Mouse (Mus musculus) layer of hippocampus, postnatal 36 days (tissue): ENCODE data around the gene Junb. TPM values are rescaled to one million over a fixed set of nuclear protein-coding genes. Genes with fewer than 3 reads are reported as not detected.

ENCODE experiments used
- DNase-seq, 2 experiments: peaks; one replicate each; pipeline ENCODE4 v3.0.0; 2022
- total RNA-seq, 2 experiments: library from RNA; stranded (reverse); gene quantifications; 2 replicates each; pipeline ENCODE4 v1.2.3; 2021

Junb gene
- total RNA-seq, result 10 to 100 TPM; 59.9 to 73.6 TPM

GRCm38 (mm10) chr8:84978248-84978940, at the start of gene Junb:
Gene Junb, minus strand, starts transcription at chr8:84978718.
- DNase-seq, result peak; percentile 95 to 97

DNA sequence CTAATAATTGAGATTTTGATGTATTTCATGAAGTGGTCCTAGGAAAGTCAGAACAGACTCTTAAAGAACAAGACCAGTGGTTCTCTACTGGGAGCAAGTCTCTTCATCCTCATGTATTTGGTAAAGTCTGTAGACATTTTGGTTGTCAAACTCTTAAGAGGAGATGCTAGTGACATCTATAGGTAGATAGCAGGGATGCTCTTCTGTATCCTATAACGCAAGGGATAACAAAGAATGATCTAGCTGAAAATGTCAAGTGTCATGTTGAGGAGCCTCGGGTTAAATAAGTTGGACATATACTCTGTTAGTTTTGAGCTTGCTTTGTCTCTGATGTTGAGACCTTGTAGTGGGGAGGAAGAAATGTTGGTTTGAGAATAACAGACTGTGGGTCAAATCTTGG, 49.4 kb upstream of the Junb start:
- DNase-seq, result no peak

- DNase-seq, result no peak
These were observed 49.0 kb upstream of the Junb start for GRCm38 (mm10) chr8:85027516-85027855.

DNA sequence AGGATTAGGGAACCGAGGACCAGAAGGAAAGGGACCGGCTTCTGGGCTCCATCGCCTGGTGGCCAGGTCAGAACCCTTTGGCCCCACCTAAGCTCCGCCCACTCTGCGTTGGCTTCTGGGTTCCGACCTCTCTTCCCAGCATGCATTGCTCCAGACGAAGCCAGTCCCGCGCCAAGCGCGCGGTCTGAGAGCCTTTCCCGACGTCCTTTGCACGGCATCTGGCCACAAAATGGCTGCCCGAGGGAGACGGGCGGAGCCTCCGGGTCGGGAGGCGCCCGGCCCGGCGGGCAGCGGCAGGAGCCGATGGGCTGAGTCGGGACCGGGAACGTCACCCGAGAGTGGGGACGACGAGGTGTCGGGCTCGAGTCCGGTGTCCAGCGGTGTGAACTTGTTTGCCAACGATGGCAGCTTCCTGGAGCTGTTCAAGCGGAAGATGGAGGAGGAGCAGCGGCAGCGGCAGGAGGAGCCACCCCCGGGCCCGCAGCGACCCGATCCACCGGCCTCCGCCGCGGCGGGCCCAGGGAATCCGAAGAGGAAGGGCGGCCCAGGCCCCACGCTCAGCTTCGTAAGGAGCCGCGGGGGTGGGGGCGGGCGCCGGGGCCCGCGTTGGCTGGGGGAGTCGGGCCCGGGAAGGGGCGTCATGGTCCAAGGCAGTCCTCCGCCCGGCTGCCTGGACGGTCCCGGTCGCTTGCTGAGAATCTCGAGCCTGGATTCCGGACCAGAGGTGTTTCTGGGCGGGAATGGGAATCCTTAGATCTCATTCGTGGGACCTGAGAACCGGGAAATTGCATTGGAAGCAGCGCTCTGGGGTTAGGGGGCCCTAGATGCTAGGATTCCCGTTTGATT, 48.4 kb upstream of the Junb start, which contains the start of gene Trir:
Gene Trir, plus strand, starts transcription at position 154 of the 846 bp plus-strand sequence.
- peak; percentile 96 to 97 for DNase-seq

DNA sequence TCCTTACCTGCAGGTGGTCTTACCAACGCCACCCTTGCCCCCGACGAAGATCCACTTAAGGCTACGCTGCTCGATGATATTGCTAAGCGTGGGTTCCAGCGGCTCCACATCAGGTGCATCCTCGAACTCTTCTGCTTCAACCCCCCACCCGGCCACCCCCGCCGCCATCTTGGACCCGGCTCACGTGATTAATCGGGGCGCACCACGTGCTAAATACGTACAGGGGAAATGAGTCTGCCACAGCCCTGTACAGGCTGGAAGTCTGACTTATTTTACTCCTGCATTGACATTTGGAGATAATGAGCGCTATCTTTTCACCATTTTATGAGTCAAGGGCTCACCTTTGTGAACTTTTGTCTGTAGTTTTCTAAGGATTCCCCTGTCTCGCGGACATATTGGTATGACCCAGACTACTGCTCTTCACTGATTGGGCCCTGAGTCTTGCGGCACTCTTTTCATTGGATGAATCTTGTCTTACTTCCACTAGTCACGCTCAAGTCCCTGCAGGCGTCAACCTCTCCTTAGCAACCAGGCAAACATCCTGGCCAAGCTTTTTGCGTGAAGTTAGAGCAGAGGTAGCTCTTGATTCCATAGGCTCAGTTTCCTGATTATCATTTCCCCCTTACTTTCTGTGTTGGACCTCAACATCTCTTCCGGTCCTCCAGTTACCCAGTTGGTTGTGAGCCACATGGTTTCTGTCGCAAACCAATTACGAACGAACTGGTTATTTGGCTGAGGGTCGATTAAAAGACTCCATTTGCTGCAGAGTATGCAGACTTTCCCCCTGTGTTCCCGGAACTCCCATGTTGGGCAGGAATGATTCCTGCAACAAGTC, 46.8 kb upstream of the Junb start, which contains the start of gene Asna1:
Gene Asna1, minus strand, starts transcription at position 184 of the 835 bp plus-strand sequence.
- peak; percentile 79 to 80 for DNase-seq

DNA sequence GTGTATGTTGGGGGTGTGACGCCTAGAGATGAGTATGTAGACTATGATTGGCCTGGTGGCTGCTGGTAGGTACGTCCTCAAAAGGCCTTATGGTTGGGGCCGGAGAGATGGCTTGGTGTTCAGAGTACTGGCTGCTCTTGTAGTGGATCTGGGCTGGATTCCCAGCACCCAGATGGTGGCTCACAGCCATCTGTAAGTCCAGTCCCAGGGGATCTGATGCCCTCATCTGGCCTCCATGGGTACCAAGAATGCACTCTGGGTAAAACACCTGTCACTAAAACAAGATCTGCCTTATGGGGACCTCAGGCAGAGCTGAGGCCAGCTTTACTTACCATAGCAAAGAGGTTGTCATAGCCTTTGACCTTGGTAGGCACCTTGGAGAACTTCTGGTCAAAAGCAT, 45.3 kb upstream of the Junb start:
- no peak for DNase-seq

DNA sequence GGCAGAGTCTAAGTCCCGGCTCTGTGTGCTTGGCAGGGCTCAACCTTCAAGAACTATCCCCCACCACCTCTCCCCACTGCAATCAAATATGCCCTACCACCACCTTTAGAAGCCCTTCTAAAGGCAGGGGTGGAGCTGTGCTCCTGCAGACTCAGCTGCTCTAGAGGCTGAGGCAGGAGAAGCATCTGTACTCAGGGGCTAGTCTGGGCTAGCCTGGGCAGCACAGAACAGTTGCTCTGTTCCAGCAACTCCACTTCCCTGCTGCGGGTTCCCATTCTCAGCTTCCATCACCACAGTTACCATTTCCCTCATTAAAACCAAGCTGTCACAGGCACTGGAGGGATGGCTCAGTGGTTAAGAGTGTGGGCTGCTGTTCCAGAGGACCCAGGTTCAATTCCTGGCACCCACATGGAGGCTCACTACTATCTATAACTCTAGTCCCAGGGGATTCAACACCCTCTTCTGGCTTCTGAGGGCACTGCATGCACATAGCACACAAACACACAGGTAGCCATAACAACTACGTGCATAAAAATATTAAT, 43.1 kb upstream of the Junb start:
- DNase-seq, result no peak

DNA sequence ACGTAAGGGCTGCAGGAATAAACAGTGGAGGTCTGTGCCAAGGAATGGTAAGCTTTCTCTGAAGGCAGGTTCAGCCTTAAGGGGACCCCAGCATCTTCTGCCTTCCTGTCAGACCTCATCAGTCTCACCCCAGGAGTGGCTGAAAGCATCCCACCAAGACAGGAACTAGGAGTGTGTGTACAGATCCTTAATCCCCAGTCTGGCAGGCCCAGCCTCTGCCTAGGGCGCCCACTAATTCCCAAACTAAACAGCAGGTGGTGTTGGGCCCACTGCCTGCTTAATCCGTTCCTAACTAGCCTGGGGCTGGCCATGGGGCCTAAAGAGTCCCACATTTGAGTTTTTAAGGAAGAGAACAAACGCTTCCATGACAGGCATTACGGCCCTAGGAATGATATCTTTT, 38.7 kb upstream of the Junb start:
- DNase-seq, result no peak

GRCm38 (mm10) chr8:85016724-85017123, 38.2 kb upstream of the Junb start:
- no peak for DNase-seq

DNA sequence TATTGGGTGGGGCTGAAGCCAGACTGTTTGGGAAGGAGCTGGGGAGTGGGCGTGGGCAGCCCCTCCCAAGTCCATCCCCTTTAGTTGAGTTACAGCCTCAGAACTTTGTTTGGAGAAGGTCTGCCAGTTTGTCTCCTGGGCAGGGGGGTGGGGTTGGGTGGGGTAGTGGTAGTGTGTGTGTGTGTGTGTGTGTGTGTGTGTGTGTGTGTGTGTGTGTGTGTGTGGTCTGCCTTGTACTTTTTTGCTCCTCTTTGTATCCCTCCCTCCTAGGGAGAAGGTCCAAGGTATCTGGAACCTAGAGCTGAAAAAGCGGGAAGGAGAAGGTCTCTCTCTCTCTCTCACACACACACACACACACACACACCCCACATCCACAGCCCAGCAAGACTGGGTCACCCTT, 35.9 kb upstream of the Junb start, which contains the start of gene Best2:
Gene Best2, minus strand, starts transcription at position 101 of the 400 bp plus-strand sequence.
- no peak for DNase-seq

GRCm38 (mm10) chr8:85013230-85013840, 34.8 kb upstream of the Junb start:
- DNase-seq, result peak; percentile 63 to 75

GRCm38 (mm10) chr8:85011242-85011641, 32.7 kb upstream of the Junb start:
- DNase-seq, result no peak

DNA sequence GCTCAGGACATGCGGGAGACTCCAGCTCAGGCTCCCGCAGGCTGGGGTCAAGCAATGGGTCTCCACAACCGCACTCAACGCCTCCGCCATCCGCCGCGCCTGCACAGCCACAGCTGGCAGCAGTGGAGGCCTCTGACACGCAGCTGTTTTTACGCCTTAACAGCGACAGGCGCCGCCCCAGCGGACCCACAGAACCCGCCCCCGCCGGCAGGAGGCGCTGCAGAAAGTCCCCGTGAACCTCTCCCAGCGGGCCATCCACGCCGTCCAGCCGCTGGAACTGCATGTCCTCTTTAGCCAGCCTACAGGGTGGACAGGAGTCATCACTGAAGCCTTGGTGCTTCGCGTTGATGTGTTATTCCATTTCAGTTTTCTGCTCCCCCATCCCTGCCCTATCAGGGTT, 29.2 kb upstream of the Junb start:
- no peak for DNase-seq

DNA sequence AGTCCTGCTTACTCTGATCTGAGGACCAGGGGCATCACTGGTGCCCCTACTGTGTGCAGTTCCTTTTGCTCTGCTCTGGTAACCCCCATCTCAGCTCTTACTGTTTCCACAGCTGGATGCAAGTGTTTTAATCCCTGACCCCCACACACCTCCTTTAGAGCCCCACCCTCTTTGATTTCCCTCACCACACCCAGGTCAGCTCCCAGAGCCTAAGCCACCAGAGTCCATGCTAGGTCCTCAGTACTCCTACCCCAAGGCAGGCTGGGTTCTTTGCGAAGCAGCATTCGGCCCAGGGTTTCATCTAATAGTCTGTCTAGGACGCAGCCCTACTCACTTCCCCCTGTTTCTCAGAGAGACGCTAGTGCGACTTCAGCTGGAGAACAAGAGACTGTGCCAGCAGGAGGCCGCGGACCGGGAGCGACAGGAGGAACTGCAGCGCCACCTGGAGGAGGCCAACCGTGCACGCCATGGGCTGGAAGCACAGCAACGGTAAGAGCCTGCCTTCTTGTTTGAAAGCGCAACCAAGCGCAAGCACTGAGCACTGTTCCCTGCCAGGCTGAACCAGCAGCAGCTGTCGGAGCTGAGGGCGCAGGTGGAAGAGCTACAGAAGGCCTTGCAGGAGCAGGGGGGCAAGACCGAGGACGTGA, 19.3 kb upstream of the Junb start:
- DNase-seq, result peak; percentile 88 to 89

DNA sequence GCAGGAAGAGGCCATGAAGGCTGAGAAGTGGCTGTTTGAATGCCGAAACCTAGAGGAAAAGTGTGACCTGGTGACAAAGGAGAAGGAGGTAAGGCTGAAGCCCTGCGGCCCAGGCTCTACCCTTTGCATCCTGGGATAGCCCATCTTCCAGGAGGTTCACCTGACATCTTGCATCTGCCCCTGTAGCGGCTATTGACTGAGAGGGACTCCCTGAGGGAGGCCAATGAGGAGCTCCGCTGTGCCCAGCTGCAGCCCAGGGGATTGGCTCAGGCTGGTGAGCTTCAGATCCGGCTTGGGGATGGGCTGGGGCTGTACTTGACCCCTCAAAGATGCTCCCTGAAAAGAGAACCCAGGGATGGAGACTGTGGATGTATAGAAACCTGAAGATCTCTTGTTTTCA, 18.5 kb upstream of the Junb start:
- no peak for DNase-seq

DNA sequence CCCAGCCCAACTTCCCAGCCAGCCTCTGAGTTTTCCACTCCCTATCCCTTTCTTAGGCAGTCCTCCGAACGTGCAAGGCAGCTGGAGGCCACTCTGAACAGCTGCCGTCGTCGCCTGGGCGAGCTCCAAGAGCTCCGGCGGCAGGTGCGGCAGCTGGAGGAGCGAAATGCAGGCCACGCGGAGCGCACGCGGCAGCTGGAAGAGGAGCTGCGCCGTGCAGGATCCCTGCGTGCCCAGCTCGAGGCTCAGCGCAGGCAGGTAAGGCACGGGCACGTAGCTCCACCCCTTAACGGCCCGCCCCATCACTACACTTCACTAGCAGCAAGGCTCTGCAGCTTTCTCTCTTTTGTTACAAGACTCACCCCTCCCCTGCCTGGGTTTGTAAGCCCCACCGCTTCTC, 17.2 kb upstream of the Junb start:
- DNase-seq, result no peak

- DNase-seq, result no peak
These were observed 15.9 kb upstream of the Junb start for GRCm38 (mm10) chr8:84994375-84994774.

GRCm38 (mm10) chr8:84990836-84991235, 12.3 kb upstream of the Junb start:
- no peak for DNase-seq

DNA sequence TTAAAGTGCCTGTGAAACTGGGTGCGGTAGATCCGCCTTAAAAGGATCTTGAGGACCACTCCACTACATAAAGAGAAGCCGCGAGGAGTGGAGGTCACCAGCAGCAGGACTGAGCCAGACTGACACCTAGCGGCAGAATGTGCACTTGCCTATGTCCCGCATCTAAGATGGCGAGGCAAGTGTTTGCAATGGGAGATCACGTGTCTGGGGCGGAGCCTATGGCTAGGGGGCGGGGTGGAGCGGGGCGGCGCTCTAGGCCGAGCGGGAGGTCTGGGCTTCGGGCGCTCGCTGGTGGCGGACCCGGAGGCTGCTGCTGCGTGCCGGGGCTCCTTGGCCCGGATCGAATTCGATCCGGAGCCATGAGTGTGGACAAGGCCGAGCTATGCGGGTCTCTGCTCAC, 11.8 kb upstream of the Junb start, which contains the start of gene Hook2:
Gene Hook2, plus strand, starts transcription at position 255 of the 400 bp plus-strand sequence.
- DNase-seq, result peak; percentile 93 to 94

DNA sequence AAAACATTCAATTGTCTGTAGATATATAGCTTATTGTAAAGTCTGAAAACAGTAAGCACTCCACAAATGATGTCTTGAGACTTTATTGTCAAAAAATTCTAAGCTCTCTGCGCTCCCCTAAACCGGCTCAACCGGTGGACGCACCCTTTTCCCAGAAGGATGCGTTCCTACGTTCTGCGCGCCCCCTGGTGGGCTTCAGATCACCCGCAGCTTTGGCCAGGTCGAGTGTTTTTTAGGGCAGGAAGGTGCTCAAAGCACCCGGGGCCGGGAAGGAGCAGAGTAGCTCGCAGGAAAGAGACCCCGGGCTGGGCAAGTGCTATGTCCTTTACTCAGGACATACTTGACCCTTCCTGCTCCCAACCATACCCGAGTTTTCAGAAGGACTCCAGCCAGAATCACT, 11.3 kb upstream of the Junb start:
- peak; percentile 83 to 86 for DNase-seq

GRCm38 (mm10) chr8:84989311-84989731, 10.8 kb upstream of the Junb start:
- no peak for DNase-seq
